Mouse (Mus musculus) bone marrow, adult 2 months (tissue): ENCODE results near the gene Tomm40l. TPM values are rescaled to one million over a fixed set of nuclear protein-coding genes. Genes with fewer than 3 reads are reported as not detected.

Source experiments
- H3K27ac ChIP-seq: fragments of 200-500 bp; 2 replicates; pipeline ENCODE4 v1.5.1; 2012; ENCODE audit warnings: low read depth, mild to moderate bottlenecking, control low read depth, inconsistent platforms, low read length; ENCODE audit not compliant: control insufficient read depth, poor library complexity, insufficient read depth
- H3K4me1 ChIP-seq: fragments of 200-500 bp; 2 replicates; pipeline ENCODE4 v1.6.1; 2011; ENCODE audit warnings: low read length; ENCODE audit not compliant: control insufficient read depth, insufficient read depth
- H3K4me3 ChIP-seq: fragments of 200-500 bp; replicated peaks from 2 replicates; pipeline ENCODE3; 2011; ENCODE audit warnings: mild to moderate bottlenecking, low read depth, low read length, control low read depth; ENCODE audit not compliant: control insufficient read depth
- CTCF ChIP-seq: fragments of 200-500 bp; IDR thresholded peaks from 2 replicates; pipeline ENCODE4 v1.5.1; 2011; ENCODE audit warnings: low read length, control low read depth; ENCODE audit not compliant: control insufficient read depth, insufficient read depth
- POLR2A ChIP-seq: fragments of 200-500 bp; IDR thresholded peaks from 2 replicates; pipeline ENCODE4 v1.6.1; 2011; ENCODE audit warnings: low read depth, mild to moderate bottlenecking, control low read depth, low read length, borderline replicate concordance; ENCODE audit not compliant: control insufficient read depth
- WGBS: fragments of 180-500 bp; shearing (Covaris S2); methylation state at CpG from one replicate; pipeline ENCODE4 v1.1.7; 2018; 5-methylcytosine and 5-hydroxymethylcytosine counted together
- polyA plus RNA-seq: library from polyadenylated mRNA; stranded (reverse); fragments of >200 nt; gene quantifications from 2 replicates; pipeline ENCODE4 v1.2.4, GENCODE M21; 2011; ENCODE audit warnings: low replicate concordance; ENCODE audit not compliant: missing spikeins, insufficient read depth, insufficient read length

Gene Tomm40l
- polyA plus RNA-seq, 1 experiment, result 20.1 TPM

GRCm38 (mm10) chr1:171231844-171232243 lies 9.5 kb upstream of the Tomm40l start:
- Histone ChIP-seq H3K4me3 (peak overlapping the region; percentile 69), H3K4me1 (peaks cover 2% of the 10 kb centered on the region; the same call in 1 of the 2 replicates), H3K27ac (peak overlapping the region; percentile 65; the same call in 1 of the 2 replicates)
- 2% methylated on average over 4 of the region's 4 CpGs for WGBS
- TF ChIP-seq POLR2A (0 out of 2 replicates have a peak, but pooled peaks have one; percentile 9), CTCF (no peak)

GRCm38 (mm10) chr1:171230215-171230614 lies 7.9 kb upstream of the Tomm40l start:
- Histone ChIP-seq H3K4me3 (no peak overlapping the region), H3K27ac (no peak overlapping the region), H3K4me1 (peaks cover 2% of the 10 kb centered on the region; the same call in 1 of the 2 replicates)
- 87% methylated on average over 3 of the region's 3 CpGs for WGBS
- TF ChIP-seq POLR2A, result no peak
- TF ChIP-seq CTCF, result no peak

GRCm38 (mm10) chr1:171229750-171230149 lies 7.4 kb upstream of the Tomm40l start:
- peaks cover under 1% of the 10 kb centered on the region; the same call in 1 of the 2 replicates for H3K4me1 ChIP-seq
- no peak overlapping the region for H3K27ac ChIP-seq
- 80% methylated on average over 6 of the region's 6 CpGs for whole genome bisulfite sequencing
- no peak overlapping the region for H3K4me3 ChIP-seq
- TF ChIP-seq POLR2A (no peak), CTCF (no peak)

- Histone ChIP-seq H3K4me3 (no peak overlapping the region), H3K4me1 (no peaks in the 10 kb centered on the region; the same call in 1 of the 2 replicates), H3K27ac (no peak overlapping the region)
- 38% methylated on average over 1 of the region's 1 CpGs for WGBS
- TF ChIP-seq POLR2A (no peak), CTCF (no peak)
Measured at GRCm38 (mm10) chr1:171227879-171228278, 5.6 kb upstream of the Tomm40l start.

- Histone ChIP-seq H3K4me3 (no peak overlapping the region), H3K4me1 (no peaks in the 10 kb centered on the region), H3K27ac (no peak overlapping the region)
- 48% methylated on average over 4 of the region's 4 CpGs for WGBS
- TF ChIP-seq CTCF (no peak), POLR2A (no peak)
Measured at GRCm38 (mm10) chr1:171226780-171227179, 4.5 kb upstream of the Tomm40l start.

GRCm38 (mm10) chr1:171224857-171225256 lies 2.5 kb upstream of the Tomm40l start, which contains the start of gene Apoa2:
Gene Apoa2, plus strand, starts transcription at chr1:171225054.
- no peak within 1 kb of the TSS for H3K4me3 ChIP-seq
- peaks cover 3% of the 10 kb centered on the region for H3K4me1 ChIP-seq
- WGBS, result 88% methylated on average over 5 of the region's 5 CpGs
- H3K27ac ChIP-seq, result no peak within 1 kb of the TSS
- TF ChIP-seq POLR2A (no peak), CTCF (no peak)

- TF ChIP-seq CTCF (no peak), POLR2A (no peak)
- WGBS, result 78% methylated on average over 2 of the region's 2 CpGs
- no peak overlapping the region for H3K27ac ChIP-seq
Measured at GRCm38 (mm10) chr1:171223796-171224195, 1.5 kb upstream of the Tomm40l start.

GRCm38 (mm10) chr1:171223168-171223567 lies 854 bp upstream of the Tomm40l start:
- H3K4me3 ChIP-seq, result peak overlapping the region; percentile 39
- H3K27ac ChIP-seq, result peak overlapping the region; percentile 28; the same call in 1 of the 2 replicates
- H3K4me1 ChIP-seq, result peaks cover 3% of the 10 kb centered on the region
- TF ChIP-seq POLR2A (no peak), CTCF (no peak)
- WGBS, result 61% methylated on average over 6 of the region's 6 CpGs

More at GRCm38 (mm10) chr1:171223796-171224195, 1.5 kb upstream of the Tomm40l start:
- Histone ChIP-seq H3K4me1 (peaks cover 3% of the 10 kb centered on the region), H3K4me3 (no peak overlapping the region)
